Mouse (Mus musculus): Measurements from ENCODE around the gene 9130023H24Rik.

- TF ChIP-seq CTCF (IDR thresholded peaks at IDR 0.05): no peak
- no peak for TF ChIP-seq EP300 (IDR thresholded peaks at IDR 0.05)
Observed at GRCm38 (mm10) chr7:128255757-128256156, 17.9 kb upstream of the 9130023H24Rik start.
